Mouse (Mus musculus) embryonic facial prominence, embryonic 10.5 days (tissue): Measurements from ENCODE around the gene Isca1. TPM values are rescaled to one million over a fixed set of nuclear protein-coding genes. Genes with fewer than 3 reads are reported as not detected.
"Not testable (repeated sequence)": the region's sequence is repeated elsewhere in the genome, so short reads cannot be mapped to it uniquely, and the experiment has no call there.

Experiments used
- DNase-seq: peaks from one replicate; pipeline ENCODE4 v3.0.0-alpha.2; 2017; ENCODE audit warnings: low spot score
- H3K27ac ChIP-seq: fragments of 300-500 bp; sonication (generic); replicated peaks from 2 replicates; pipeline ENCODE4 v1.5.1; 2016; ENCODE audit warnings: mild to moderate bottlenecking
- H3K27me3 ChIP-seq: fragments of 300-500 bp; sonication (generic); replicated peaks from 2 replicates; pipeline ENCODE4 v1.6.1; 2016; ENCODE audit warnings: low read depth, mild to moderate bottlenecking; ENCODE audit not compliant: poor library complexity, severe bottlenecking
- H3K36me3 ChIP-seq: fragments of 300-500 bp; sonication (generic); replicated peaks from 2 replicates; pipeline ENCODE4 v1.6.1; 2016; ENCODE audit warnings: mild to moderate bottlenecking, moderate library complexity
- H3K4me1 ChIP-seq: fragments of 300-500 bp; sonication (generic); 2 replicates; pipeline ENCODE4 v1.6.1; 2016
- H3K4me3 ChIP-seq: fragments of 300-500 bp; sonication (generic); 2 replicates; pipeline ENCODE4 v1.5.1; 2016; ENCODE audit warnings: mild to moderate bottlenecking, moderate library complexity
- H3K9me3 ChIP-seq: fragments of 300-500 bp; sonication (generic); 2 replicates; pipeline ENCODE4 v1.6.1; 2016; ENCODE audit warnings: mild to moderate bottlenecking
- WGBS: fragments of 180-500 bp; shearing (Covaris S2); methylation state at CpG from one replicate; pipeline ENCODE4 v1.1.7; 2016; 5-methylcytosine and 5-hydroxymethylcytosine counted together
- polyA plus RNA-seq: library from polyadenylated mRNA; unstranded; fragments of >200 nt; fragmentation: Nextera tagmentation; extraction: Ambion mirVana; gene quantifications from 2 replicates; pipeline ENCODE4 v1.2.1, GENCODE M21; 2016

The Isca1 gene
- polyA plus RNA-seq, 1 experiment from 2014 or later = 86.9 TPM

GRCm38 (mm10) chr13:59713710-59714109 lies 55.9 kb downstream of the Isca1 start:
- WGBS = 44% methylated on average over 3 of the region's 3 CpGs
- H3K27ac ChIP-seq = no peak overlapping the region

GRCm38 (mm10) chr13:59711984-59712383 lies 57.6 kb downstream of the Isca1 start, which contains the start of gene Spata31d1b:
Spata31d1b (plus strand) TSS chr13:59712284.
- H3K9me3 ChIP-seq, H3K4me1 ChIP-seq, H3K27me3 ChIP-seq, H3K27ac ChIP-seq, DNase-seq, H3K4me3 ChIP-seq, H3K36me3 ChIP-seq: not testable (repeated sequence)
- WGBS = 67% methylated on average over 3 of the region's 3 CpGs

More at GRCm38 (mm10) chr13:59713710-59714109, 55.9 kb downstream of the Isca1 start:
- no peaks in the 10 kb centered on the region; the same call in 1 of the 2 replicates for H3K27me3 ChIP-seq
- H3K4me1 ChIP-seq = no peaks in the 10 kb centered on the region
- no peak for DNase-seq
- no peaks in the 10 kb centered on the region for H3K9me3 ChIP-seq
- no peak overlapping the region for H3K4me3 ChIP-seq
- no peaks in the 10 kb centered on the region for H3K36me3 ChIP-seq

- no peak within 1 kb of the TSS for H3K4me3 ChIP-seq
- no peak within 1 kb of the TSS for H3K27ac ChIP-seq
- H3K9me3 ChIP-seq = no peaks in the 10 kb centered on the region
- no peaks in the 10 kb centered on the region; the same call in 1 of the 2 replicates for H3K27me3 ChIP-seq
- no peak for DNase-seq
- WGBS = 89% methylated on average over 15 of the region's 15 CpGs
- 0 out of 2 replicates have a peak, but pooled peaks cover 5% of the 10 kb centered on the region for H3K4me1 ChIP-seq
- no peaks in the 10 kb centered on the region for H3K36me3 ChIP-seq
Observed at GRCm38 (mm10) chr13:59710230-59710629, 59.4 kb downstream of the Isca1 start, which contains the start of gene Spata31d1a. Spata31d1a (minus strand) TSS chr13:59710330.

Other genes with a start within 250 kb of the Isca1 start
- gene Agtpbp1, start 184.6 kb downstream of the Isca1 start, polyA plus RNA-seq = 10.4 and 10.8 TPM in 2 replicates
- 111 and 114 TPM in 2 replicates for gene Naa35, start 184.6 kb downstream of the Isca1 start, polyA plus RNA-seq
- gene Golm1, start 94.0 kb downstream of the Isca1 start, polyA plus RNA-seq = 99.3 and 115 TPM in 2 replicates
- not detected in 2 replicates for gene 4921517D22Rik, start 75.7 kb downstream of the Isca1 start, polyA plus RNA-seq
- 0.02 and 0.14 TPM in 2 replicates for gene Spata31d1a, start 59.5 kb downstream of the Isca1 start, polyA plus RNA-seq
- gene Spata31d1b, start 57.5 kb downstream of the Isca1 start, polyA plus RNA-seq = not detected in 2 replicates
- gene Spata31d1d, start 38.1 kb downstream of the Isca1 start, polyA plus RNA-seq = not detected in 2 replicates
- gene 1700014D04Rik, start 23.1 kb downstream of the Isca1 start, polyA plus RNA-seq = 0.11 and 0.21 TPM in 2 replicates
- gene Gm49354, start 12.4 kb upstream of the Isca1 start, polyA plus RNA-seq = not detected in 2 replicates
- gene Tut7, start 53.3 kb upstream of the Isca1 start, polyA plus RNA-seq = 40.7 and 41.3 TPM in 2 replicates